Mouse (Mus musculus) lung, adult 2 months (tissue): ENCODE measurements around the gene Lrrtm4.

ENCODE experiments used
- CTCF ChIP-seq: fragments of 200-500 bp; IDR thresholded peaks from 2 replicates; pipeline ENCODE4 v1.5.1; 2011; ENCODE audit warnings: mild to moderate bottlenecking, low read length, control low read depth; ENCODE audit not compliant: insufficient read depth
- POLR2A ChIP-seq: fragments of 200-500 bp; IDR thresholded peaks from 2 replicates; pipeline ENCODE4 v1.6.1; 2011; ENCODE audit warnings: low read depth, mild to moderate bottlenecking, control low read depth, low read length, borderline replicate concordance; ENCODE audit errors: extremely low read depth

GRCm38 (mm10) chr6:80760641-80761204, 742.0 kb downstream of the Lrrtm4 start:
- TF ChIP-seq POLR2A (no peak), CTCF (no peak)
